Mouse (Mus musculus) erythroblast, embryonic 14.5 days (primary cell): ENCODE results near the gene Actl10. TPM values are rescaled to one million over a fixed set of nuclear protein-coding genes. Genes with fewer than 3 reads are reported as not detected.

Experiments
- H3K27me3 ChIP-seq: 2 replicates; pipeline ENCODE4 v1.6.1; 2012; ENCODE audit warnings: inconsistent platforms; ENCODE audit not compliant: control insufficient read depth
- H3K36me3 ChIP-seq: 2 replicates; pipeline ENCODE4 v1.6.1; 2012; ENCODE audit warnings: mild to moderate bottlenecking, inconsistent platforms; ENCODE audit not compliant: control insufficient read depth
- H3K4me1 ChIP-seq: 2 replicates; pipeline ENCODE4 v1.6.1; 2012; ENCODE audit warnings: inconsistent platforms; ENCODE audit not compliant: control insufficient read depth
- H3K4me3 ChIP-seq: replicated peaks from 2 replicates; pipeline ENCODE3; 2012; ENCODE audit warnings: moderate library complexity, mild to moderate bottlenecking, inconsistent platforms
- H3K9me3 ChIP-seq: 2 replicates; pipeline ENCODE4 v1.6.1; 2012; ENCODE audit warnings: low read length, inconsistent platforms, mixed read lengths; ENCODE audit not compliant: control insufficient read depth
- GATA1 ChIP-seq: IDR thresholded peaks from 2 replicates; pipeline ENCODE4 v1.6.1; 2012; ENCODE audit warnings: low read length, inconsistent platforms, mixed read lengths
- TAL1 ChIP-seq: IDR thresholded peaks from 3 replicates; pipeline ENCODE4 v1.6.1; 2012; ENCODE audit warnings: low read length, inconsistent platforms, mixed read lengths
- polyA plus RNA-seq: library from polyadenylated mRNA; stranded (reverse); fragments of >175 nt; gene quantifications from 2 replicates; pipeline ENCODE4 v1.2.3, GENCODE M21; 2012

Gene Actl10
- polyA plus RNA-seq, 1 experiment: 0.03 TPM

GRCm38 (mm10) chr2:154526531-154526930 lies 25.0 kb upstream of the Actl10 start:
- Histone ChIP-seq H3K36me3 (peaks cover 58% of the 10 kb centered on the region), H3K9me3 (no peaks in the 10 kb centered on the region), H3K27me3 (no peaks in the 10 kb centered on the region), H3K4me1 (peaks cover 5% of the 10 kb centered on the region; the same call in 1 of the 2 replicates), H3K4me3 (no peak overlapping the region)
- no peak for TF ChIP-seq GATA1
- TF ChIP-seq TAL1: no peak

DNA sequence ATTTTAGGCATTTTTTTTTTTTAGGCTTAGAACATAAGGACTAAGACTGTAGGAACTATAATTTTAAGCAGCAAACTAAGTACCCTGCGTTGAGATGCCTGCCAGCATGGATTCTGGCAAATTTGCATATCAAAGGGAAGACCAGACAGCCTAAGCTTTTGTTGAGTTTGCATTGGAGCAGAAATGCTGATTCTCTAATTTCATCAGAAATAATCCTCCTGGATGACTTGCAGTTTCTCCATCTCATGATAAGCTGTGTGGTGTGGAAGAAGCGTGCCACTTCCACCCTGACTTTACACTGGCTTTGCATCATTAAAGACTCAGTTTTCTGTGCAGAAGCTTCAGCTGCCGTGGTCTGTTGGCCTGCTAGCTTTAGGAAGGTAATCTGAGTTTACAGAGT lies 18.7 kb upstream of the Actl10 start:
- no peak overlapping the region for H3K4me3 ChIP-seq
- no peaks in the 10 kb centered on the region for H3K27me3 ChIP-seq
- TF ChIP-seq TAL1 (no peak), GATA1 (no peak)
- H3K4me1 ChIP-seq: peaks cover 8% of the 10 kb centered on the region; the same call in 1 of the 2 replicates
- H3K9me3 ChIP-seq: no peaks in the 10 kb centered on the region
- peaks cover 57% of the 10 kb centered on the region for H3K36me3 ChIP-seq

- peaks cover 57% of the 10 kb centered on the region for H3K36me3 ChIP-seq
- H3K27me3 ChIP-seq: no peaks in the 10 kb centered on the region
- no peak overlapping the region for H3K4me3 ChIP-seq
- H3K9me3 ChIP-seq: no peaks in the 10 kb centered on the region
- H3K4me1 ChIP-seq: peaks cover 12% of the 10 kb centered on the region; the same call in 1 of the 2 replicates
- no peak for TF ChIP-seq GATA1
- TF ChIP-seq TAL1: no peak
Measured at GRCm38 (mm10) chr2:154534704-154535270, 16.8 kb upstream of the Actl10 start.

- Histone ChIP-seq H3K36me3 (peaks cover 28% of the 10 kb centered on the region), H3K27me3 (no peaks in the 10 kb centered on the region), H3K4me3 (no peak overlapping the region), H3K4me1 (peaks cover 4% of the 10 kb centered on the region; the same call in 1 of the 2 replicates), H3K9me3 (no peaks in the 10 kb centered on the region)
- no peak for TF ChIP-seq TAL1
- no peak for TF ChIP-seq GATA1
Measured at GRCm38 (mm10) chr2:154538310-154538709, 13.3 kb upstream of the Actl10 start.

GRCm38 (mm10) chr2:154538710-154539109 lies 12.9 kb upstream of the Actl10 start:
- Histone ChIP-seq H3K4me1 (peaks cover 4% of the 10 kb centered on the region; the same call in 1 of the 2 replicates), H3K4me3 (no peak overlapping the region), H3K36me3 (peaks cover 27% of the 10 kb centered on the region), H3K9me3 (no peaks in the 10 kb centered on the region), H3K27me3 (no peaks in the 10 kb centered on the region)
- no peak for TF ChIP-seq TAL1
- no peak for TF ChIP-seq GATA1

- H3K4me1 ChIP-seq: peaks cover 4% of the 10 kb centered on the region; the same call in 1 of the 2 replicates
- no peak overlapping the region for H3K4me3 ChIP-seq
- H3K9me3 ChIP-seq: no peaks in the 10 kb centered on the region
- peaks cover 22% of the 10 kb centered on the region for H3K36me3 ChIP-seq
- no peaks in the 10 kb centered on the region for H3K27me3 ChIP-seq
- TF ChIP-seq GATA1 (no peak), TAL1 (no peak)
Measured at GRCm38 (mm10) chr2:154539720-154540119, 11.9 kb upstream of the Actl10 start.

DNA sequence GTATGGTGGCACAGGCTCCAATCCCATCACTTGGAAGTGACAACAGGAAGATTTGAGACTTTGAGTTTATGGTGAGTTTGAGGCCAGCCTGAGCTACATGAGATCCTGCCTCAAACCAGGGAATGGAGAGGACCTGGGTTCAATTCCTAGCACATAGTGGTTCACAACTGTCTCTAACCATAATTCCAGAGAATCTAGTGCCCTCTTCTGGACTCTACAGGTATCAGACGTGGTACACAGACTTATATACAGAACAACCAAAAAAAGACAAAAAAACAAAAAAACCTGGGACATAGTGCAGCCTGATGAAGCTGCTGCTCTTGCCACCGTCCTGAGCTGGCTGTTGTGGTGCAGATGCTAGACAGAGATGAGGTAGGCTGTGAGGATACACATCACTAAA lies 9.9 kb upstream of the Actl10 start:
- H3K27me3 ChIP-seq: no peaks in the 10 kb centered on the region
- TF ChIP-seq TAL1 (no peak), GATA1 (no peak)
- H3K9me3 ChIP-seq: no peaks in the 10 kb centered on the region
- H3K4me3 ChIP-seq: no peak overlapping the region
- H3K36me3 ChIP-seq: peaks cover 10% of the 10 kb centered on the region
- H3K4me1 ChIP-seq: peaks cover 4% of the 10 kb centered on the region; the same call in 1 of the 2 replicates

DNA sequence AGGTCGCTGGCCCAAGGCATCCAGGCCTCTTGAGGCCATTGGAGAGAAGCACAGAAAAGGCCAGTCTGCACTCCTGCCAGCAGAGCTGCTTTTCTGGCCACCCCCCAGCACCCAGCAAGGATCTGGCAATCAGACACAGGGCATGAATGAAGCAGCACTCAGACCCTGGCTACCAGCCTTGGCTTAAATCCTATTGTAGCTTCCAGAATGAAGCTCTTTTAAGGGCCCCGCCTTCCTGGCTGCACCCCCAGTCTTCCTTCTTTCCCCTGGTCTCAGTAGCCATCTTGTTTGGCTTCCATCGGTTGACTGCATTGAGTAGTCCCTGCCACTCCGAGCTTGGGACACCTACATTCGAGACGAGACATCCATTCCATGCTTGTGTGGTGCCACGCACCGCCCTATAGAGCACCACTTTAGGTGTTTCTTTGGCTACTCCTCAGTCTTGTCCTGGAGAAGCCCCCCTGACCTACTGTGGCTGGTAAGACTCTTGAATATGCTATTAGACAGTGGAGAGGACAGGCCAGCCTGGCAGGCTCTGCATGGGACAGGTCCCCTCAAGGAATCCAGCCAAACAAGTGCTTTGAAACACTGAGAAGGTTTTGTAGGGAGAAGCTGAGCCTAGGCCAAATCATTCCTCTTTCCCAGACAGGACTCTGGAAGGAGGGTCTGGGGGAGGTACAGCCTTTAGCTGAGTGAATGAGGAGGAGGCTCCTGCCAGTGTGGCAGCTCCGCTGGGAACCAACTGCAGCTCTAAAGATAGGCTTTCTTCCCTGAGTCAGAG lies 7.8 kb upstream of the Actl10 start:
- peaks cover 3% of the 10 kb centered on the region for H3K27me3 ChIP-seq
- TF ChIP-seq TAL1: no peak
- TF ChIP-seq GATA1: no peak
- no peak overlapping the region for H3K4me3 ChIP-seq
- H3K36me3 ChIP-seq: peaks cover 3% of the 10 kb centered on the region; the same call in 1 of the 2 replicates
- H3K4me1 ChIP-seq: peaks cover 2% of the 10 kb centered on the region
- no peaks in the 10 kb centered on the region for H3K9me3 ChIP-seq

DNA sequence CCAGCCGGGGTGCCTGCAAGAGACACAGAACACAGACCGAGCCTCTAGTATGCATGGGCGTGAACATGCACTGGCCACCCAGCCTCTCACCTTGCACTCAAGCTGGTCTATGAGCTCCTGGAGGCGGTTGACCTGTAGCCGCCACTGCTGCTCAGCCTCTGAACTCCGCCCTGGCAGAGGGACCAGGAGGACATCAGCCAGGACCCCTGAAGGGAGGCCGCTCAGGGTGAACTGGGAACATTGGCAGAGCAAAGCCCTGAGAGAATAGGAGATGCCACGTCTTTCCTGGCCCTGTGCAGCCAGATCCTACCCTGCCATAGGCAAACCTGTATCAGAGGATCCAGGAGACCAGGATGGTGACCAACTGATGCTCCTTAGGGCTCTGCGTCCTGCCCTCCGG lies 4.9 kb upstream of the Actl10 start, which contains the start of gene 1700003F12Rik:
Gene 1700003F12Rik (plus strand): TSS at position 375 of the 400 bp plus-strand sequence.
- H3K9me3 ChIP-seq: peaks cover 4% of the 10 kb centered on the region; the same call in 1 of the 2 replicates
- no peak within 1 kb of the TSS for H3K4me3 ChIP-seq
- TF ChIP-seq GATA1 (no peak), TAL1 (no peak)
- no peaks in the 10 kb centered on the region for H3K36me3 ChIP-seq
- H3K27me3 ChIP-seq: peaks cover 32% of the 10 kb centered on the region
- peaks cover 15% of the 10 kb centered on the region for H3K4me1 ChIP-seq
